Mouse (Mus musculus) G1E-ER4 (cell line): ENCODE data around the gene Mepce. TPM values are rescaled to one million over a fixed set of nuclear protein-coding genes. Genes with fewer than 3 reads are reported as not detected.
"Not testable (repeated sequence)": the region's sequence is repeated elsewhere in the genome, so short reads cannot be mapped to it uniquely, and the experiment has no call there.

Experiments
- GATA1 ChIP-seq: IDR thresholded peaks from one replicate; pipeline ENCODE4 v1.8.0; 2012; ENCODE audit warnings: low read length, inconsistent platforms
- polyA plus RNA-seq: library from polyadenylated mRNA; stranded (reverse); fragments of >175 nt; gene quantifications from 2 replicates; pipeline ENCODE4 v1.2.3, GENCODE M21; 2012

Gene Mepce
- 154 and 190 TPM in 2 replicates for polyA plus RNA-seq

- TF ChIP-seq GATA1, result no peak
Measured at GRCm38 (mm10) chr5:137787151-137787928, at the start of gene Mepce, which contains the start of gene Zcwpw1. TSS of gene Mepce (minus strand) at chr5:137787655. TSS of gene Zcwpw1 (plus strand) at chr5:137787798.

- no peak for TF ChIP-seq GATA1
Measured at GRCm38 (mm10) chr5:137836611-137837010, 49.2 kb upstream of the Mepce start.

DNA sequence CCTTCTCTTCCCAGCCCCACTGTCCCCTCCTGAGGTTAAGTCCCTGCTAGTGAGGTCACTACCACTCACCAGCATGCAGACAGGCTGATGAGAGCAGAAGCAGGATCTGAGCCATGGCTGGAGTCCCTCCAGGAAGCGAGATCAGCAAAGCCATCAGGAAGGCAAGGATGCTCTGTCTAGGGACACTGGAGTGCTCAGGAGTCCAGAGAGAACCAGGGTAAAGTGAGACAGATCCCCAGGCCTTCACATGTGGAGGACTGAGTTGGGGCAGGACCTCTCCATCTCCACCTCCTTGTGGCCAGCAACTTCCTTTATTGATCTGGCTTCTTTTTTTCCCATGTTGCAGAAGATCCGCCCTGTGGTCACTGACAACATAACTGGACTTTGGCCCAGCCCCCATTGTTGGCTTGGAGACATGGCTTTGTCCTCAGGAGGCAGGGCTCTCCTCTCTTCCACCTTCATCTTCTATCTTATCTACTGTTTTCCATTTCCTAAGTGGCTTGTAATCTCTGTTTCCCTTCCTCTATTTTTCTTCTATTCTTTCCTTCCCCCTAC is 48.6 kb upstream of the Mepce start, which contains the start of gene Pilra:
Gene Pilra, minus strand, starts transcription at position 316 of the 555 bp plus-strand sequence.
- not testable (repeated sequence) for TF ChIP-seq GATA1

- TF ChIP-seq GATA1, result no peak
Measured at GRCm38 (mm10) chr5:137833500-137833899, 46.0 kb upstream of the Mepce start.

- TF ChIP-seq GATA1, result no peak
Measured at GRCm38 (mm10) chr5:137831506-137831905, 44.1 kb upstream of the Mepce start.

- TF ChIP-seq GATA1, result no peak
Measured at GRCm38 (mm10) chr5:137831106-137831505, 43.7 kb upstream of the Mepce start.

GRCm38 (mm10) chr5:137830238-137830637 is 42.8 kb upstream of the Mepce start:
- TF ChIP-seq GATA1, result no peak

GRCm38 (mm10) chr5:137828694-137829093 is 41.2 kb upstream of the Mepce start:
- no peak for TF ChIP-seq GATA1

GRCm38 (mm10) chr5:137826421-137826820 is 39.0 kb upstream of the Mepce start:
- TF ChIP-seq GATA1, result no peak

GRCm38 (mm10) chr5:137825971-137826370 is 38.5 kb upstream of the Mepce start:
- no peak for TF ChIP-seq GATA1

DNA sequence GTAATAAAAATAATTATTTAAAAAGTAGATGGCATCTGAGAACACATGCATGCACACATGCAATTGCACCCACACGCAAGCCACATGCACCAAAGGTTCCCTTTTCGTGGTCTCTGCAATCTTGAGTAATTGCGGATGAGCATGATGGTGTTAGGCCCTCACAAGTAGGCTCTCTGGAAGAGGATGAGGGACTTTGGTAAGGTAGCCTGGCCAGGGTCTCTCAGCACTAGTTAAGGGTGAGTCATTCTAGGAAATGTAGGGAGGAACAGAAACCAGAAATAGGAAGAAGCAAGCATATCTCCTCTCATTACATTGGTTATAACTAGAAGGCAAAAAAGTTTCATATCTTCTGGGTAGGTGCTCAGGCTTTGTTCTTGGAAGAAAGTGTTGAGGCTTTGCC is 37.6 kb upstream of the Mepce start:
- TF ChIP-seq GATA1, result no peak

DNA sequence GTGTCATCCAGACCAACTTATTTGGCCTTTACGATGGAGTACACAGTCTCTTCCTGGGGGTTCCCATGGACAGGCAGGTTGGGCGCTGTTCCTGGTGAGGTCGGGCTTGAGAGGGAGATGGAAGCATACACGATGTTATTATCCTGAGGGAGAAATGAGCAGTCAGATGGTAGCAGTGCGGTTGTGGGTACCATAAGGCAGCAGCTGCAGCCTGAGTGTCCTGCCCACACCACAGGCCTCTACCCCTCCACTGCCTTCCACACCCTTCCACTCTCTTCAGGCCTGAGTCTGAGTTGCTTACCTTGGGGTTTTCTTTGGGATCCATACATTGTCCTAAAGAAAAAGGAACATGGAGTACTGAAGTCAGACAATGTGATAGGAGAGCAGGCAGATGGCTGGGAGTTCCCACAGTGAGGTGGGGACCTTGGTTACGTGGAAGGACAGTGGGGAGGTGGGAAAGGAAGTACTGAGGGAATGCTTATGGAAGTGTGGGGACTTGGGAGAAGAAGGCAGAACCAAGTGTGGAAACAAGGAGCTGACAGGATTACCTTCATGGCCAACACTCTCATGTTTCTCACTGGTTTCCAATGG is 36.1 kb upstream of the Mepce start:
- TF ChIP-seq GATA1, result no peak

GRCm38 (mm10) chr5:137822602-137823001 is 35.1 kb upstream of the Mepce start:
- TF ChIP-seq GATA1, result no peak

DNA sequence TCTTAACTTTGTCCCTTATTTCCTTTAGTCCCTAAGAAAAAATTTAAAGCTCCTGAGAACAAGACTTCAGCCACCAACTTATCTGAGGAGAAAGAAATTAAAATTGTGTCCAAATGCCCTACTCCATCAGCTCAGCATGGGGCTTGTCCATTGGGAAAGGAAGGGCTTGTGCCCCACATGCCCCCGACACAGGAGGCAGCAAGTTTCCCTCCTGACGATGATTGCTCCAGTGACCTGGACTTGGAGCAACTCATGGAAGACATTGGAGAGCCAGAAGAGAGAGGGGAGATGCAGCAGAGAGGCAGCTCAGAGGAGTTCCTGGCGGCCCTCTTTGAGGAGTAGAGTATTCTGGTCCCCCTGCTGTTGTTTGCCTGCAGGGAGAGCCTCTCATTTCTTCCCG is 34.7 kb upstream of the Mepce start:
- TF ChIP-seq GATA1, result no peak

- TF ChIP-seq GATA1, result no peak
Measured at GRCm38 (mm10) chr5:137817466-137818222, 30.2 kb upstream of the Mepce start.

- no peak for TF ChIP-seq GATA1
Measured at GRCm38 (mm10) chr5:137808316-137808715, 20.9 kb upstream of the Mepce start.
